Mouse (Mus musculus) E14TG2a.4 (cell line): Measurements from ENCODE around the gene Gosr2.

Source experiments
- CTCF ChIP-seq: conservative IDR thresholded peaks from 2 replicates; pipeline ENCODE4 v1.5.1; 2014; ENCODE audit warnings: low read length
- NANOG ChIP-seq: IDR thresholded peaks from 2 replicates; pipeline ENCODE4 v1.6.1; 2014; ENCODE audit warnings: borderline replicate concordance, low read length, mixed read lengths

GRCm38 (mm10) chr11:103697565-103698176 lies at the start of gene Gosr2:
- TF ChIP-seq CTCF (no peak), NANOG (no peak)
